Mouse (Mus musculus): ENCODE measurements at regions not wholly inside any gene's neighbourhood (a gene's known extent, or its start where the extent isn't known, plus 50 kb on each side); places are given as distances from the start of the nearest gene placed in this dataset.

GRCm38 (mm10) chr6:127252000-127252721 lies 100.2 kb upstream of the Ccnd2 start:
- no peak for DNase-seq (ENCODE audit: low read depth in 1 of 2, low spot score in 2 of 2)

DNA sequence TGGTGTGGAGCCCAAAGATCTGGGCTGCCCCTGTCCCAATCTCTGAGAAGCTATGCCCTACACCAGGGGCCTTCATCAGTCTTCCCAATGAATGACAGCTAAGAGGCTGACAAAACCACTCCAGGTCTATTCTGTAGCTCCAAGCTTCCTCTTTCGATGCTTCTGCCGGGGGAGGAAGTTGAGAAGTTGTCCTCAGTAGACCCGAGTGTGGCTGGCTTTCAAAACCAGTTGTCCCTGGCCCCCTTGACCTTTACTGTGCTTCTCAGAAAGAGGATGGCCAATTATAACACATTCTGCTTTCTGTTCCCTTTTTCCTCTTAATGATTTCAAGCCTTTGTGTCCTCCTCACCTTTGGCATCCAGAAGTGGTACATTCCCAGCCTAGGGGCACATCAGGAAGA lies 101.9 kb upstream of the Ccnd2 start:
- DNase-seq (ENCODE audit: low read depth in 1 of 2, low spot score in 2 of 2), result peak; percentile 73 to 78

- DNase-seq (ENCODE audit: low read depth in 1 of 2, low spot score in 2 of 2), result no peak
Observed at GRCm38 (mm10) chr6:127263903-127264680, 112.1 kb upstream of the Ccnd2 start.

DNA sequence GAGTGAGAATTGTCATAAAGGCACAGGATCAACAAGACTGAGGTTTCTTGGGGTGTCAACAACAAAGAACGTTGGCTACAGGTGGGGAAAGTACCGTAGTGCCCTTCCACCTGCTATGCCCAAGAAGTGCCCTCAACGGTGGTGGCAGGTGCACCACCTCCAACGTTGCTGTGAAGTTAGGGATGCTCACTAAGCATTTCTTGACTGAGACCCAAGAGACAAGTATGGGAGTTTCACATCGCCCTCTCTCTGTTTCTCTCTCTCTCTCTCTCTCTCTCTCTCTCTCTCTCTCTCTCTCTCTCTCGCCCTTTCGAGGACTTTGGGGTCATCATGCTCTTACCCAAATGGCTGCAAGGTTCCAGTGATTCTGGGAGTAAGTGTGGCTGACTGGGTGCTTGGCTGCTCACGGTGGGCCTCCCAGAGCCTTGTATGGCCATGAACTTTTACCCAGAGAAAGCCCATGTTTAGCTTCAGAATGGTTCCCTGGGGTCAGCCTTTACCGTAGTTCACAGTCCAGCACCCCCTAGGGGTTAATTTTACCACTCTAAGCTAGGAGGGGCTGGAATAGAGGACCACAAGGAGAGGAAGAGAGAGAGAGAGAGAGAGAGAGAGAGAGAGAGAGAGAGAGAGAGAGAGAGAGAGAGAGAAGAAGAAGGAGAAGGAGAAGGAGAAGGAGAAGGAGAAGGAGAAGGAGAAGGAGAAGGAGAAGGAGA lies 113.2 kb upstream of the Ccnd2 start:
- DNase-seq (ENCODE audit: low read depth in 1 of 2, low spot score in 2 of 2), result no peak

DNA sequence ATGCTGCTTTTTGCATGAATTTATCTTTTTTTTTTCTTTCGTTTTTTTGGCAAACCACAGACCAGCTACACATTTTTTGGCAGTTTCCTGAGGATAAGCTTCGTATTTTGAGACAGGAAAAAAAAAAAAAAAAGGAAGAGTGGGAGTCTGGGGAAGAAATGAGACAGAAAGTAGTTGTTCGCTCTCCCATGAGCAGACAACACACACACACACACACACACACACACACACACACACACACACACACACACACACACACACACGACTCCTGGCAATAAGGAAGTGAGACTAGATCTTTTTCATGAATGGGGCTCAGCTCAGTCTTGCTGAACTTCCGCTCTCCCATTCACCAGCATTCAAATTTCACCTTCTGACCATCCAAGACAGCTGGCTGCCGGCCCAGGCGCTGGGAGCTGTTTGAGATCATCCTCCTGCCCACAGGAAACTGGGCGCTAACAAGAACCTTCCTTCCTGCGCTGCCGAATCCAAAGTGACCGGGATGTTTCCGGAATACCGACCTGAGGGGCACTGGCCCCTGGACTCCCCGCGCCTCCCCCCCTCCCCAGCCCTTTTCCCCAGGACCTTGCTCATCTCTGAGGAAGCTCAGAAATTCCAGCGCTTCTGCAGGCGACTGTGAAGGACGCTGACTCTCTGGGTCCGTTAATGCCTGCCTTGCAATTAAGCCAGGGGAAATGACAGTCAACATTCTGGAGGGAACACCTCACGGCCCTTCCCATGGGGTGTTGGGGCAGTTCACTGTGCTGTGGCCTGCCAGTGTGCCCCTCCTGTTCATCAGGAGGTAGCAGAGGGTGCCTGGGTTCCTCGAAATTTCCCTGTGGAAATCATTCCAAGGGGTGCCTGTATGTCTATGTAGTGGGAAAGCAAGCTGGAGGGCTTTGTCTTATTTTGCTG lies 114.2 kb upstream of the Ccnd2 start:
- peak; percentile 46 to 58 for DNase-seq (ENCODE audit: low read depth in 1 of 2, low spot score in 2 of 2)

- no peak for DNase-seq (ENCODE audit: low read depth in 1 of 2, low spot score in 2 of 2)
Observed at GRCm38 (mm10) chr6:127266813-127267165, 114.8 kb upstream of the Ccnd2 start.

- no peak for DNase-seq (ENCODE audit: low read depth in 1 of 2, low spot score in 2 of 2)
Observed at GRCm38 (mm10) chr6:127269021-127269420, 117.0 kb upstream of the Ccnd2 start.

DNA sequence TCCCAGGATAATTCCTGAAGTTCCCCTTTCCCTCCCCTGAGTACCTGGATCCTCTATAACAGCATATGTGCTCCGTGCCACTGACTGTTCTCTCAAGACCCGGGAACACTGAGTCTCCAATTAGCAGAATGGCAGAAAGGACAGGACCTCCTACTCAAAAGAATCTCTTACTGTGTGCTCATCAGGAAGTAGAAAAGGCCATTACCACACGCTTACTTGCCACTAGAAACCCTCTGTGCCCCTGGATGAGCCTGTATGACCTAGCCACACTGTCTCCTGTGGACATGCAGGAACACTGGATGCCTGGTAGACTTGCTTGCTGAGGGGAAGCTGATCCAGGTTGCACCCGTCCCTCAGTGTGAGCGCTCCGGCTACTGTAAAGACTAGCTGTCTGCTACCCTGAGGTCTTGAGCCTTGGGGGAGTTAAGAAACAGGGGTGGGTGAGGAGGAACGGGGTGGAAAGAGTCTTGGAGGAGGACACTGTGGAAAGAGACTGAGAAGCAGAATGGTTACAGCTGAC lies 117.6 kb upstream of the Ccnd2 start:
- no peak for DNase-seq (ENCODE audit: low read depth in 1 of 2, low spot score in 2 of 2)

DNA sequence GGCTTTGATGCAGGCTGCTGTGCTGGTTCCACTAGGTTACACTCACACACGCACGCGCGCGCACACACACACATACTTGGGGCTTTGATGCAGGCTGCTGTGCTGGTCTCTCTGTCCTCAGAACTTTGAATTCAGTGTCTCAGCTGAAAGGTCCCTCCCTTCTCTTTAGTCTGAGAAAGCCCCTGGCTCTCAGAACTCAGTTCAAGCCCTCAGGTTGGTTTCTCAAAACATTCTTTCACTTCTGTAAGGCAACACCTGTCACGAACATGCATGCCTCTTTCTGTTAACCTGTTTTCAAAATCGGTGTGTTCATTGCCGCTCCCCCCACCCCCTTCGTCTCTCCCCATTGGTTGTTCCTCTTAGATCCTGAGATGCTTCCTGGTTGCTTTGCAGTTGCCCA lies 118.8 kb upstream of the Ccnd2 start:
- no peak for DNase-seq (ENCODE audit: low read depth in 1 of 2, low spot score in 2 of 2)

DNA sequence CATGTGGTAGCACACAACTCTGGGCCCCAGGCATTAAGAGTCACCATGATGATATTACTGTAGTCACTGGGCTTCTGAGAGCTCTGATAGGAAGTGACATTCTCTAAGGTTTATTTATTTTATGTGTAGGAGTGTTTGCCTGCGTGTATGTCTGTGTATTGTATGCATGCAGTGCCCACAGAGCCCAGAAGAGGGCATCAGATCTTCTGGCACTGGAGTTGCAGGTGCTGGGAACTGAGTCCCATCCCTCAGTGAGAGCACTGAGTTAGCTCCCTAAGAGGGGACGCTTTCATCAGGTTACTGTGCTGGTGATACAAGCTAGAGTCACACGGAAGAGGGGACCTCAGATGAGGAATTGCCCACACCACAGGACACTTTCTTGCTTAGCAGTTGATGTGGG lies 119.4 kb upstream of the Ccnd2 start:
- DNase-seq (ENCODE audit: low read depth in 1 of 2, low spot score in 2 of 2), result no peak

DNA sequence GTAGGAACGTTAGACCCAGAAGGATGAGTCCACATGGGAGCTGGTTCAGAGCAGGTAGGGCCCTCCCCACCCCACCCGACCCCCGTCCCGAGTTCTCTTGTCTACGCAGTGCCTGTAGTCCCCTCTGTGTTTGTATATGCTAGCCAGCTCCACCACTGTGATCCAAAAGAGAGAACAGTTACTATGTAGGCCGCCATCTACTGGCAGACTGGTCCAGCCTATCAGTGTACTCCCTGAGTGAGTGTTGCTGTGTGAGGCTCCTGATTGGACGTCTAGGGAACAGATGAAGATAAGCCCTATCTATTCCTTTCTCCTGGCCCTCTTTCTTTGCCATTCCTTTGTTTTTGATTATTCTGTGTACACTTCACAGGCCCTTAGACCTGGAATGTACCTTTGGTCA lies 120.6 kb upstream of the Ccnd2 start:
- DNase-seq (ENCODE audit: low read depth in 1 of 2, low spot score in 2 of 2), result no peak

DNA sequence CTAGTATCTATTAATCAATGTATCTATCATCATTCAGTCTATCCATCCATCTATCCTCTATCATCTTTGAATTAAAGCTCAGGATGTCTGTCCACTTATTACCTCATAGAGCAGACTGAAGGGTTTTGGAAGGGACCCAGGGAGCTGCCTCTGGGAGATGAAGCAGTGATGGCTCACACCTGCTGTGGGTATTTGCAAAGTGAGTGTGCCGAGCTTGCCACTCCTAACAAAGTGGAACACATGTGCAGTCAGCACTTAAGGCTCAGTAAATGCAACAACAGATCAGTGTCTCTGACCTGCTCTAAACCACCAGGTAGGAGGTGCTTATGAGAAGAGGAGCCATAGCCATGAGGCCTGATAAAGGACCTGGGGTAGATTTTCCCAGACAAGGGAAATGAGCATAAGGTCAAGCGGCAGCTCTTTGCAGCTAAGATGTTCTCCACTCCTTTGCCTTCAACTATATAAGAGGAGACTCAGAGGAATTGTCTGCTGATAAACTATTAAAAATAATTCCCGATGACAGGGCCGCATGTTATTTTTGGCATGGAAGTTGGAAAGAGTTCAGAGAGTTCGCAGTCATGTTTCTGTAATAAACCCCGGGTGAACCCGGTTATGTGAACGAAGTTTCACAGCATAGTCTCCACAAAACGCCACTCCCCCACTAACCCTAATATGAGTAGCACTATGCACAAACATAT lies 122.9 kb upstream of the Ccnd2 start:
- no peak for DNase-seq (ENCODE audit: low read depth in 1 of 2, low spot score in 2 of 2)

- DNase-seq (ENCODE audit: low read depth in 1 of 2, low spot score in 2 of 2), result no peak
Observed at GRCm38 (mm10) chr6:127275430-127275784, 123.4 kb upstream of the Ccnd2 start.

- DNase-seq (ENCODE audit: low read depth in 1 of 2, low spot score in 2 of 2), result no peak
Observed at GRCm38 (mm10) chr6:127276362-127276761, 124.4 kb upstream of the Ccnd2 start.

- no peak for DNase-seq (ENCODE audit: low read depth in 1 of 2, low spot score in 2 of 2)
Observed at GRCm38 (mm10) chr6:127278402-127278801, 126.4 kb upstream of the Ccnd2 start.

- no peak for DNase-seq (ENCODE audit: low read depth in 1 of 2, low spot score in 2 of 2)
Observed at GRCm38 (mm10) chr6:127284226-127284625, 132.2 kb upstream of the Ccnd2 start.

DNA sequence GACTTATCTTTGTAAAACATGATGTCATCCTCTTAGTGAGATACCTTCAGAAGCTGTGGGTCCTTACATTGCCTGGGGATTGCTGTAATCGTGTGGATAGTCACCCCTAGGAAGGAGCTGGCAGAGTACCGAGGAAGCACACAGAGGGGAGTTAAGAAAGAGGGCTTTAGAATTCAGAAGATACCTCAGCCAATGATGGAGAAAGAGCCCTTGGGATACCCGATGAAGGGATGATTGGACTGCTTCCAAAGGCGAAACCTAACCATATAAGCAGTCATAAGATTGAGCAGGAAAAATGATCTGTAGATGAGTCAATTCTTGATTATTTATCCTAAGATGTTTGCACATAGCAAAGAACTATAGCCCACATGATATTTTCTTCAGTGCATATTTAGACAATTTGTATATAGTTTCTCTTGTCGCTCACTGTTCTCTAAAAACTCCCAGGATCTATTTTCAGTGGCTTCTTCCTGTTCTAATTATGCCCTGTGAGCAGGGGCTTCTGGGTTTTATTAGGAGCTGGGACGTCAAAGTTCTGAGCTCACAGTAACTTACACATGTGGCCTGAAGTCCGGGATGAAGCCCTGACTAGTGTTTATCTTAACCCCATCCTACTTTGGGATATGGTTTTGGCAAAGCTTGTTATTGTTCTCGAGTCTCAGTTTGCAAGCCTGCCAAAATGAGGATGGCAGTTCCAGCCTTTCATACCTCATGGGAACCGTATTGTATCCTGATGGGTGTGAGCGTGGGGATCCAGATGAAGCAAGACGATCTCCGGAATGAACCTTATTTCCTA lies 134.9 kb upstream of the Ccnd2 start:
- no peak for DNase-seq (ENCODE audit: low read depth in 1 of 2, low spot score in 2 of 2)

DNA sequence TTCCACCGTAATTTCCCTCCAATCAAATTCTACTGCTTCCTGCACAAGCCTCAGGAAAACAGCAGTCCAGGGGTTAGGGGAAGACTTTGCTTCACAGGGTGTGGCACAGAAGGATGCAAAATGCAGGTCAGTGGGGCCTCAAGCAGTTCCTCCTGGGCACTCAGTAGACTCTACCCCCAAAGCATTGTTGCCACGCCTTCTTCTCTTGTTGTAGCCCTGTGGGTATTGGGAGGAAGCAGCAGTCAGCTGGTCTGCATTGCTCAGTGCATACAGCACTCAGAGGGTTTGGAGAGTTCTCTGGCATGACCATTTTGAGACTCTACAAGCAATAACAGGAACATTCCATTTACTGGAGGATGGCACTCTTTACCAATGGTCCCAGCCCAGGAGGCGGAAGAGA lies 137.0 kb upstream of the Ccnd2 start:
- DNase-seq (ENCODE audit: low read depth in 1 of 2, low spot score in 2 of 2), result no peak

GRCm38 (mm10) chr6:127291937-127292336 lies 139.9 kb upstream of the Ccnd2 start:
- no peak for DNase-seq (ENCODE audit: low read depth in 1 of 2, low spot score in 2 of 2)

GRCm38 (mm10) chr6:127293829-127294228 lies 141.8 kb upstream of the Ccnd2 start:
- DNase-seq (ENCODE audit: low read depth in 1 of 2, low spot score in 2 of 2), result no peak
